Mouse (Mus musculus) forebrain, embryonic 10.5 days (tissue): ENCODE measurements at regions not wholly inside any gene's neighbourhood (a gene's known extent, or its start where the extent isn't known, plus 50 kb on each side); places are given as distances from the start of the nearest gene placed in this dataset.

Experiments
- DNase-seq: peaks from one replicate; pipeline ENCODE4 v3.0.0-alpha.2; 2017; ENCODE audit warnings: low spot score; ENCODE audit errors: extremely low spot score
- H3K27ac ChIP-seq: fragments of 300-500 bp; sonication (generic); 2 replicates; pipeline ENCODE4 v1.5.1; 2016; ENCODE audit warnings: mild to moderate bottlenecking
- H3K27me3 ChIP-seq: fragments of 300-500 bp; sonication (generic); 2 replicates; pipeline ENCODE4 v1.6.1; 2016; ENCODE audit warnings: mild to moderate bottlenecking; ENCODE audit not compliant: poor library complexity, severe bottlenecking
- H3K36me3 ChIP-seq: fragments of 300-500 bp; sonication (generic); replicated peaks from 2 replicates; pipeline ENCODE4 v1.6.1; 2016; ENCODE audit warnings: mild to moderate bottlenecking, moderate library complexity
- H3K4me1 ChIP-seq: fragments of 300-500 bp; sonication (generic); 2 replicates; pipeline ENCODE4 v1.6.1; 2016
- H3K4me3 ChIP-seq: fragments of 300-500 bp; sonication (generic); 2 replicates; pipeline ENCODE4 v1.5.1; 2016; ENCODE audit warnings: mild to moderate bottlenecking, moderate library complexity
- H3K9me3 ChIP-seq: fragments of 300-500 bp; sonication (generic); 2 replicates; pipeline ENCODE4 v1.6.1; 2016; ENCODE audit warnings: mild to moderate bottlenecking, moderate library complexity
- WGBS: fragments of 180-500 bp; shearing (Covaris S2); methylation state at CpG from one replicate; pipeline ENCODE4 v1.1.7; 2016; 5-methylcytosine and 5-hydroxymethylcytosine counted together

DNA sequence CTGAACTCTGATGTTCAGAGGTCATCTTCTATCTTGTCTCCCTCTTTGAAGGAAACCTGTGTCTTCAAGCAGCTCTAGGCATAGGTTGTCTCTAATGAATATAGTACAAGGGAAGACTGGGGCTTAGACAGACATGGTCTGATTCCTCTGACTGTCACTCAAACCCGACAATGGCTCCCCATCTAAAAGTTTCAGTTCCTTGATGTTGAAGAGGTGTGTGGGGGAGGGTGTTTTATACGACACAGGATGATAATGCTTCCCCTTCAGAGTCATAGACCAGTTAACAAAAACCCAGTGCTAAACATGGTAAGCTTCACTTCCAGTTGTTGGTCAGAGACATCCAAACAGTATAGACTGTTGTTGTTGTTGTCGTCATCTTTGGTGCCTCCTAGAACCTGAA is 195.3 kb upstream of the Map3k1 start:
- WGBS = 92% methylated on average over 3 of the region's 3 CpGs
- H3K36me3 ChIP-seq = no peaks in the 10 kb centered on the region
- no peak overlapping the region for H3K27ac ChIP-seq
- peaks cover 27% of the 10 kb centered on the region for H3K4me1 ChIP-seq
- H3K9me3 ChIP-seq = no peaks in the 10 kb centered on the region
- no peak overlapping the region for H3K4me3 ChIP-seq
- peaks cover 8% of the 10 kb centered on the region; the same call in 1 of the 2 replicates for H3K27me3 ChIP-seq
- DNase-seq = no peak

- DNase-seq = no peak
- peaks cover 21% of the 10 kb centered on the region for H3K4me1 ChIP-seq
- no peaks in the 10 kb centered on the region for H3K36me3 ChIP-seq
- H3K9me3 ChIP-seq = no peaks in the 10 kb centered on the region
- WGBS = 89% methylated on average over 8 of the region's 8 CpGs
- no peak overlapping the region for H3K27ac ChIP-seq
- H3K4me3 ChIP-seq = no peak overlapping the region
- H3K27me3 ChIP-seq = peaks cover 8% of the 10 kb centered on the region; the same call in 1 of the 2 replicates
Measured at GRCm38 (mm10) chr13:112005421-112005820, 196.6 kb upstream of the Map3k1 start.

- Histone ChIP-seq H3K36me3 (no peaks in the 10 kb centered on the region), H3K9me3 (no peaks in the 10 kb centered on the region), H3K4me3 (no peak overlapping the region), H3K27ac (no peak overlapping the region), H3K4me1 (no peaks in the 10 kb centered on the region), H3K27me3 (no peaks in the 10 kb centered on the region)
- DNase-seq = no peak
- 94% methylated on average over 5 of the region's 5 CpGs for WGBS
Measured at GRCm38 (mm10) chr13:112008806-112009205, 200.0 kb upstream of the Map3k1 start.

DNA sequence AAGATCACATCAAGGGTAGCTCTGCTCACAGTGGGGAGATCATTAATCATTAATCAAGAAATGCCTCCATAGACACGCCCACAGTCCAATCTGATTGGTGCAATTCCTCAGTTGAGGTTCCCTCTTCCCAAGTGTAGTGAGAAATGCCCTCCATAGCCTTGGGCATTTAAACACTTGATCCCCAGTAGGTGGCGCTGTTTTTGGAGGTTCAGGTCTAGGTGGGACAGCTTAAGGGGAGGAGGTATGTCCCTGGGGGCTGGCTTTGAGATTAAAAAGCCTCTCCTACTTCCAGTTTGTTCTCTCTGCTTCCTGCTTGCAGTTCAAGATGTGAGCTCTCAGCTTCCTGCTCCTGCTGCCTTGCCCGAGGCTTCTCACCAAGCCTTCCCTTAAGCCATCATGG is 200.5 kb upstream of the Map3k1 start:
- Histone ChIP-seq H3K27me3 (no peaks in the 10 kb centered on the region), H3K9me3 (0 out of 2 replicates have a peak, but pooled peaks cover 2% of the 10 kb centered on the region), H3K4me1 (no peaks in the 10 kb centered on the region), H3K4me3 (no peak overlapping the region), H3K27ac (no peak overlapping the region), H3K36me3 (no peaks in the 10 kb centered on the region)
- DNase-seq = no peak
- WGBS = 74% methylated on average over 3 of the region's 3 CpGs

- Histone ChIP-seq H3K27ac (no peak overlapping the region), H3K4me3 (no peak overlapping the region), H3K9me3 (0 out of 2 replicates have a peak, but pooled peaks cover 4% of the 10 kb centered on the region), H3K27me3 (no peaks in the 10 kb centered on the region), H3K4me1 (no peaks in the 10 kb centered on the region), H3K36me3 (no peaks in the 10 kb centered on the region)
- DNase-seq = no peak
- WGBS = 92% methylated on average over 8 of the region's 8 CpGs
Measured at GRCm38 (mm10) chr13:112010464-112010863, 201.7 kb upstream of the Map3k1 start.

- no peaks in the 10 kb centered on the region for H3K36me3 ChIP-seq
- H3K9me3 ChIP-seq = 0 out of 2 replicates have a peak, but pooled peaks cover 4% of the 10 kb centered on the region
- 77% methylated on average over 1 of the region's 1 CpGs for WGBS
- no peak overlapping the region for H3K4me3 ChIP-seq
- no peak for DNase-seq
- no peak overlapping the region for H3K27ac ChIP-seq
- no peaks in the 10 kb centered on the region for H3K27me3 ChIP-seq
- no peaks in the 10 kb centered on the region for H3K4me1 ChIP-seq
Measured at GRCm38 (mm10) chr13:112012640-112013039, 203.8 kb upstream of the Map3k1 start.

DNA sequence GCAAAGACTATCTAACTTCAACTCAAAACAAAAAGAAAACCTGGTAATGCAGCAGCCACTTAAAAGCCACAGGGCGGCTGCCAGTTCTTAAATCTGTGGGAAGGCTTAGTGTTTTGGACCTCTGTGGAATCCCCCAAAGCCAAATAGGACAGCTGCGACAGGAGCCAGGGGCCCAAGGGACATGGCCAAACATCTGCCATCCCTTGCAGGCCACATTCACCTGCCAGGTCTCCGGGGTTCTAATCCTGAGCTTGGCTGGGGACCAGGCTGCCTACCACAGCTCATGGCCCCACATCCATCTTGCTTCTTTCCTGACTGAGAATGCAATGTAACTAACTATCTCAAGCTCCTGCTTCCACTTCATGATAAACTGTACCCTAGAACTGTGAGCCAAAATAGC is 206.3 kb upstream of the Map3k1 start:
- H3K36me3 ChIP-seq = no peaks in the 10 kb centered on the region
- H3K27me3 ChIP-seq = no peaks in the 10 kb centered on the region
- H3K9me3 ChIP-seq = 0 out of 2 replicates have a peak, but pooled peaks cover 4% of the 10 kb centered on the region
- 95% methylated on average over 3 of the region's 3 CpGs for WGBS
- no peak overlapping the region for H3K4me3 ChIP-seq
- no peak for DNase-seq
- H3K27ac ChIP-seq = no peak overlapping the region
- H3K4me1 ChIP-seq = no peaks in the 10 kb centered on the region

DNA sequence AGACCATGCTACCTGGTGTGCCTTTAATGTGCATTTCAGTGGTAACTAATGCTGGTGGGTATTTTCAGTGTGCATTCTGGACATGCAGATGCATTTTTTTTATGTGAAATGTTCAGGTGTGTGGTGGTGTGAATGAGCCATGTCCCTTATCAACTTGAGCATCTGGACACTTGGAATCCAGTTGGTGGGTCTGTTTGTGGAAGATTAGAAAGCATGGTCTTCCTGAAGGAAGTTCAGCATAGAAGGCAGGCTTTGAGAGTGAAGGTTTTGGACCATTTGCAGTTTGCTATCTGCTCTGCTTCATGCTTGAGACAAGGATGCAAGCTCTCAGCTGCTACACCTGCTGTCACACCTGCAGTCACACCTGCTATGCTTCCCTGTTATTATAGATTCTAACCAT is 207.5 kb upstream of the Map3k1 start:
- Histone ChIP-seq H3K27ac (no peak overlapping the region), H3K9me3 (0 out of 2 replicates have a peak, but pooled peaks cover 4% of the 10 kb centered on the region), H3K4me3 (no peak overlapping the region), H3K36me3 (no peaks in the 10 kb centered on the region), H3K27me3 (no peaks in the 10 kb centered on the region), H3K4me1 (no peaks in the 10 kb centered on the region)
- no peak for DNase-seq

GRCm38 (mm10) chr13:112018497-112019281 is 209.9 kb upstream of the Map3k1 start:
- WGBS = 94% methylated on average over 7 of the region's 7 CpGs
- peaks cover 11% of the 10 kb centered on the region for H3K4me1 ChIP-seq
- H3K27ac ChIP-seq = no peak overlapping the region
- no peak for DNase-seq
- H3K4me3 ChIP-seq = no peak overlapping the region
- H3K27me3 ChIP-seq = no peaks in the 10 kb centered on the region
- 0 out of 2 replicates have a peak, but pooled peaks cover 4% of the 10 kb centered on the region for H3K9me3 ChIP-seq
- H3K36me3 ChIP-seq = no peaks in the 10 kb centered on the region

GRCm38 (mm10) chr13:112019575-112019974 is 210.8 kb upstream of the Map3k1 start:
- 89% methylated on average over 5 of the region's 5 CpGs for WGBS
- Histone ChIP-seq H3K9me3 (no peaks in the 10 kb centered on the region), H3K36me3 (no peaks in the 10 kb centered on the region), H3K27ac (no peak overlapping the region), H3K4me1 (peaks cover 11% of the 10 kb centered on the region), H3K4me3 (no peak overlapping the region), H3K27me3 (no peaks in the 10 kb centered on the region)
- DNase-seq = no peak

DNA sequence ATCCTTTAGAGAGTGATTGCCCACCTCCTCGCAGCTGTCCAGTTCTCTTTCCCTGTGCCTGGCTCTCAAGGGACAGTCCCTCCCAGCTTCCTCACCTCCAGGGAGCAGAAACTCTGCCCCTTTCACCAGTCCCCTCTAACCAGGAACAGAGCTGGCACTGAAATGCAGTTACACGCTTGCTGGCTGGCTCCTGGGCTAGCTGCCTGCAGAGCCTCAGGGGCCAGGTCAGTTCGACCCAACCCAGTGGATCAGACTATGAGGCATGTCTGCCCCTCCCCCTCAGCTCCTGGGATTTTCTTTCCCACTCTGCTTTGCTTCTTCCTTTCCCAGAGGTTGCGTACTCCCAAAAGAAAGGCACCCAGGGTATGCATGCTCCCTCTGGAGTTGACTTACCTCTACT is 214.4 kb upstream of the Map3k1 start:
- Histone ChIP-seq H3K36me3 (no peaks in the 10 kb centered on the region), H3K9me3 (no peaks in the 10 kb centered on the region), H3K27me3 (no peaks in the 10 kb centered on the region), H3K4me3 (no peak overlapping the region), H3K27ac (no peak overlapping the region; the same call in 1 of the 2 replicates), H3K4me1 (peaks cover 11% of the 10 kb centered on the region)
- 50% methylated on average over 4 of the region's 4 CpGs for WGBS
- no peak for DNase-seq

DNA sequence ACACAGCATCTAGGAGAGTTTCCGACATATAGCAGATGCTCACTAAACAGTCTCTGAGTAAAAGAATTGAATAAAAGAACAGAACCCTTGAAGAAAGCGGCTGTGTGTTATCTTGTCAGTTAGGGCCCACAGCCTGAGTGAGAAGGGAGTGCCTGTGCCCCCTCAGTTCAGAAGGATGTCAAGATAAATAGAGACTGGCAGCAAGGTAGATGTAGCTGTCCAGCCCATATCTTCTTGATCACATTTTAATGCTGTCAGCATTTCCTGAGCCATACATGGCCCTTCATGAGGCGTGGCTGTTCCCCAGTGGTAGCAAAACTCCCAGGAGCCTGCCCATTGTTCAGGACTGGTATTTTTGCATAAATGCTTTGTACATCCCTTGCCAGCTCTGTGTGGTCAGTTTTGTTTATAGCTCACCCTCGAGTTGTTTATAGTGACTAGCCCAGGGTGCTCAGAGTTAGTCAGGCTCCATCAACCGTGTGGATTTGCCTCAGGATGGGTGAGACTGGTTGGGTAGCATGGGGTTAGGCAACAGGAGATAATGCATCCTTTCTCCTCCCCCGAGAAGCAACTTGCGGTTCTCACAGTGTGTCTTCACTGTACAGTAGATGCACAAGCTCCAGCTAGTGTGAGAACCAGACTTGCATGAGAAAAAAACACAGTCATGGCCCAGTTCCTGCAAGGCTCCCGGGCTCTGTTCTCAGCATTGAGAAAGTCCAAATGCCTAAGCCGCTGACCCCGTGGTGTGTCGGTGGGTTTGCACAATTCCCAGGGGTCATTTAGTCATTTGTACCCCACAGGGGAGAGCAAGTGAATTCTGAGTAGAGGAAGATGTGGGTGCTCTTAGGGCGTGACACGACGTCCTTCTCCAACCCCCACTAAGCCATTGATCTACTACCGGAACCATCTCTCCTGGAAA is 216.1 kb upstream of the Map3k1 start:
- no peaks in the 10 kb centered on the region for H3K36me3 ChIP-seq
- 89% methylated on average over 15 of the region's 15 CpGs for WGBS
- H3K27me3 ChIP-seq = no peaks in the 10 kb centered on the region

DNA sequence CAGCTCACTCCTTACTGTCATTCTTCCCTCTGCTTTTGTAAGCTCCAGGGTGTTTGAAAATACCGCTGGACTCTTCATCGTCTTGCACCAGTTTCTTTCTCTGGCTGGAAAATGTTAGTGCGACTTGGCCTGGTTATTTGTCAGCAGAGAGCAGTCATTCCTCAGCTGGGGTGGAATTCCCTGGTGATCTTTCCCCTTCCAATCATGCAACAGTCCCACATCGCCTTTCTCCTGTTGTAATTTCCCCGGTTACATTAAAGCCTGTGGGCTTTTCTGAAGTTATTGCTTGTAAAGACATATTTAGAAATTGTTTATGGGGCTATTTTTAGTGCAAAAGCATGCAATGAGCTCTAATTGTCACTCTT is 216.8 kb upstream of the Map3k1 start:
- Histone ChIP-seq H3K9me3 (no peaks in the 10 kb centered on the region), H3K4me3 (no peak overlapping the region), H3K27ac (no peak overlapping the region), H3K27me3 (no peaks in the 10 kb centered on the region), H3K36me3 (no peaks in the 10 kb centered on the region), H3K4me1 (peaks cover 11% of the 10 kb centered on the region)
- WGBS = 96% methylated on average over 5 of the region's 5 CpGs
- no peak for DNase-seq

More for the DNA sequence above, 216.1 kb upstream of the Map3k1 start:
- Histone ChIP-seq H3K4me1 (peaks cover 11% of the 10 kb centered on the region), H3K9me3 (no peaks in the 10 kb centered on the region), H3K27ac (no peak overlapping the region), H3K4me3 (no peak overlapping the region)
- DNase-seq = no peak
